ENCODE assay signal across 10 mouse cellular contexts in the genomic region with DNA sequence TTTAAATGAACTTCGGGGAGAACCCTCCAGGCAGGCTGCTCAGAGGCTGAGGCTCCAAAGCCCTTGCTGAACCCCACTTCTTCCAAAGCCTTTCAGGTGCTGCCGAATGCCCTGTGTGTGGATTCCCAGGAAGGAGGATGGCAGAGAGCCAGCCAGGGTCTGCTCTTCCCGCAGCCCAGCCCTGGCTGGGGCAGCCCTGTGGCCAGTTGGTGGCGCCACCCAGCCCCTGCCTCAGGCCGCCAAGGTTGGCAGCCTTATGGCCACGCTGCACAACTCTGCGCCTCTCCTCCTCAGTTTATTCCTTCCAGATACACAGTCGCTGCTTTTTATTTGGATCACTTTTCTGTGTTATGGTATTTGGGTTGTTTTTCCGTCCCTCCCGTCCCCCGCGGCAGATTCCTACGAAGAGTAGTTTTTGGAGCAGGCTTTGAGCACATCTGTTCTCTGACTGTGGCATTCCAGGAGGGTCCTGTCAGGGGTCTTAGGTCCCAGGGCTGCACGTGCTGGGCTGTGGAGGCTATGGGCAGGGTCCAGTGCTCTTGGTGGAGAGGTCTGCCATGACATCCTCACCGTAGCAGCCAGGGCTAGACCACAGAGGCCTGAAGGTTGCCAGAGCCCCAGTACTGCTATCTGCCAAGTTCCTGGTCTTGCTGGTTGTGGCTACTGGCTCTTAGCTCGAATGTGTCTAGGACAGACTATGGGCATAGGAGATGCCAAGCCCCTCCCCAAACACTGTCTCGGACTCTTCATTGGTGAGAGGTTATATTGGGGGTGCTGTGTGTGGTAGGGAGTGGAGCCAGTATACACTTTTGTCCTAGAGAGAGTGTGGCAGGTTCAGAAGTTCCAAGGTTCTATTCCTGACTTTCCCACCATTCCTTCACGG.
DNase-seq lines count a peak whose midpoint lies in the region; ATAC-seq and TF ChIP-seq lines count a peak whose summit lies in the region.
"Had no signal": no experiment of that assay in that cellular context is flagged by ENCODE, and none has a peak within 500 bp of the region (broad histone marks: within the 10 kb centered on the region; RNA-seq: fewer than 3 reads in every experiment).

No protein-coding gene starts in this region.

- TF ChIP-seq POLR2A in brain, embryonic 14.5 days (IDR thresholded peaks at IDR 0.05; ENCODE audit: borderline replicate concordance, extremely low read depth, insufficient read depth, insufficient read length, poor library complexity, severe bottlenecking) = no peak

- 60% methylated on average over 18 of the region's 18 CpGs for WGBS in liver, embryonic 12.5 days (ENCODE audit: insufficient replicate concordance)
- 46% methylated on average over 18 of the region's 18 CpGs for WGBS in limb, embryonic 11.5 days

- no peak overlapping the region for H3K9ac ChIP-seq in liver, embryonic 12.5 days
- no peak overlapping the region for H3K9ac ChIP-seq in limb, embryonic 11.5 days (ENCODE audit: low read length)
- H3K9ac ChIP-seq: midbrain, embryonic 12.5 days had no signal

- no peaks in the 10 kb centered on the region for H3K9me3 ChIP-seq in liver, embryonic 12.5 days (replicated peaks)
- H3K9me3 ChIP-seq in limb, embryonic 11.5 days (ENCODE audit: control insufficient read depth, low read length) = no peaks in the 10 kb centered on the region
- H3K9me3 ChIP-seq: midbrain, embryonic 12.5 days had no signal

- peaks cover 14% of the 10 kb centered on the region; the same call in 1 of the 2 replicates for H3K27me3 ChIP-seq in liver, embryonic 12.5 days (replicated peaks)
- H3K27me3 ChIP-seq in limb, embryonic 11.5 days (ENCODE audit: control insufficient read depth, insufficient read depth, low read length) = no peaks in the 10 kb centered on the region

- ATAC-seq in liver, embryonic 12.5 days = no peak
- ATAC-seq in limb, embryonic 11.5 days (ENCODE audit: insufficient number of reproducible peaks, low FRiP score, low TSS enrichment, low read depth) = no peak
- ATAC-seq: CD4-positive, CD25-positive, alpha-beta regulatory T cell, adult 4 months had no signal

- no peak overlapping the region for H3K4me2 ChIP-seq in liver, embryonic 12.5 days
- no peak overlapping the region for H3K4me2 ChIP-seq in limb, embryonic 11.5 days (ENCODE audit: low read depth, severe bottlenecking)
- H3K4me2 ChIP-seq: midbrain, embryonic 12.5 days had no signal

- no peaks in the 10 kb centered on the region for H3K36me3 ChIP-seq in liver, embryonic 12.5 days
- H3K36me3 ChIP-seq in limb, embryonic 11.5 days (ENCODE audit: control insufficient read depth, insufficient read depth, low read length) = no peaks in the 10 kb centered on the region
- H3K36me3 ChIP-seq: midbrain, embryonic 12.5 days had no signal

- no peak overlapping the region for H3K4me3 ChIP-seq in liver, embryonic 12.5 days
- H3K4me3 ChIP-seq in limb, embryonic 11.5 days (ENCODE audit: low read depth, low read length) = no peak overlapping the region
- H3K4me3 ChIP-seq: midbrain, embryonic 12.5 days had no signal

- TF ChIP-seq CTCF in brain, embryonic 14.5 days (IDR thresholded peaks at IDR 0.05; ENCODE audit: borderline replicate concordance, extremely low read depth, insufficient read depth, insufficient read length) = peak; percentile 45; the same call in 1 of the 2 replicates

- no peak overlapping the region for H3K27ac ChIP-seq in liver, embryonic 12.5 days
- H3K27ac ChIP-seq in limb, embryonic 11.5 days (replicated peaks; ENCODE audit: low read depth, low read length) = no peak overlapping the region
- H3K27ac ChIP-seq: midbrain, embryonic 12.5 days had no signal

- H3K4me1 ChIP-seq in liver, embryonic 12.5 days = peaks cover 15% of the 10 kb centered on the region
- peaks cover 10% of the 10 kb centered on the region for H3K4me1 ChIP-seq in limb, embryonic 11.5 days (ENCODE audit: control insufficient read depth, insufficient read depth, low read length)
- H3K4me1 ChIP-seq: midbrain, embryonic 12.5 days had no signal

- peak; percentile 12 to 42 for DNase-seq in cerebellum, postnatal 25 days
- no peak for DNase-seq in cerebellum, postnatal 36 days
- peak; percentile 14 for DNase-seq in liver
- peak; percentile 54 for DNase-seq in brain, embryonic 14.5 days (ENCODE audit: low read depth)
- peak; percentile 44 for DNase-seq in limb, embryonic 11.5 days (ENCODE audit: low spot score)
- DNase-seq in thymus, postnatal 36 days = no peak
- no peak for DNase-seq in left cerebral cortex, adult 9 months (ENCODE audit: low spot score in 2 of 2)

Comparison
In these comparisons a context has a peak if more than half of its experiments do, and no peak if none do; other contexts are left out.
1. DNase-seq: peak in cerebellum, postnatal 25 days (2 of 2), liver (single experiment), brain, embryonic 14.5 days (single experiment) and limb, embryonic 11.5 days (single experiment); none in cerebellum, postnatal 36 days (0 of 2), thymus, postnatal 36 days (0 of 2) and left cerebral cortex, adult 9 months (0 of 2).